Mouse (Mus musculus): ENCODE data around the gene Wipi2. TPM values are rescaled to one million over a fixed set of nuclear protein-coding genes. Genes with fewer than 3 reads are reported as not detected.

The Wipi2 gene
- polyA plus RNA-seq, 2 experiments: 20.5 to 28.3 TPM

DNA sequence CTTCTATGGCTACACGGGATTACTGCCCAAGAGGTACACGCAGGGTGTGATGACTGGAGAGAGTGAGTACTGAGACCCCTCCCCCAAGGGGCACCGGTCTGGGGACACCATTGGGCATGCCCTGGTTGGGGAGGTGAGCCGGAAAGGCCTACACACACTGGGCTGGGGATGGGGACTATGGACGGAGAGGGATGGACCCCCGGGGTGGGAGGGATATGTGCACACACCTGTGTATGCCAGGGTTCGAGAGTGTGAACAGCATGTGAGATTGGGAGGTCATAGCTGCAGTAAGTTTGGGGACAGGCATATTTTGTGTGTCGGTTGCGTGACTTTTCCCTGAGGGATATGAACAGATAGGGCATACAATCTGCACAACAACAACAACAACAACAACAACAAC is 87.6 kb downstream of the Wipi2 start:
- H3K4me3 ChIP-seq (ENCODE audit: insufficient read depth in 1 of 2, low read depth in 2 of 2, low read length in 2 of 2): no peak overlapping the region
- H3K27me3 ChIP-seq (ENCODE audit: control insufficient read depth, insufficient read depth, low read length): no peaks in the 10 kb centered on the region
- H3K27ac ChIP-seq: no peak overlapping the region
- no peaks in the 10 kb centered on the region for H3K36me3 ChIP-seq (replicated peaks; ENCODE audit: control insufficient read depth, insufficient read depth, low read depth)
- ATAC-seq (ENCODE audit: insufficient read depth) (no peak), DNase-seq (ENCODE audit: low read depth in 3 of 3, low spot score in 3 of 3) (no peak)
- 64% methylated on average over 9 of the region's 9 CpGs for WGBS (ENCODE audit: insufficient replicate concordance)
- H3K4me1 ChIP-seq (replicated peaks; ENCODE audit: control insufficient read depth in 2 of 2, insufficient read depth in 2 of 2, low read length in 1 of 2): no peaks in the 10 kb centered on the region
- no peak for TF ChIP-seq CTCF (IDR thresholded peaks at IDR 0.05; ENCODE audit: low read depth)
- TF ChIP-seq EP300 (IDR thresholded peaks at IDR 0.05; ENCODE audit: low read depth): no peak
- H3K4me2 ChIP-seq (ENCODE audit: low read depth): no peak overlapping the region
- H3K9ac ChIP-seq (replicated peaks): no peak overlapping the region
- H3K9me3 ChIP-seq (ENCODE audit: control insufficient read depth, low read length): no peaks in the 10 kb centered on the region

- Histone ChIP-seq H3K9ac (replicated peaks) (no peak overlapping the region), H3K27ac (no peak overlapping the region), H3K9me3 (ENCODE audit: control insufficient read depth, low read length) (no peaks in the 10 kb centered on the region), H3K4me3 (ENCODE audit: insufficient read depth in 1 of 2, low read depth in 2 of 2, low read length in 2 of 2) (no peak overlapping the region), H3K27me3 (ENCODE audit: control insufficient read depth, insufficient read depth, low read length) (no peaks in the 10 kb centered on the region), H3K4me1 (replicated peaks; ENCODE audit: control insufficient read depth in 2 of 2, insufficient read depth in 2 of 2, low read length in 1 of 2) (no peaks in the 10 kb centered on the region), H3K36me3 (replicated peaks; ENCODE audit: control insufficient read depth, insufficient read depth, low read depth) (no peaks in the 10 kb centered on the region), H3K4me2 (ENCODE audit: low read depth) (no peak overlapping the region)
- DNase-seq (ENCODE audit: low read depth in 3 of 3, low spot score in 3 of 3) (no peak), ATAC-seq (ENCODE audit: insufficient read depth) (no peak)
- WGBS (ENCODE audit: insufficient replicate concordance): 58% methylated on average over 6 of the region's 6 CpGs
- TF ChIP-seq EP300 (IDR thresholded peaks at IDR 0.05; ENCODE audit: low read depth): no peak
- no peak for TF ChIP-seq CTCF (IDR thresholded peaks at IDR 0.05; ENCODE audit: low read depth)
These were observed 88.6 kb downstream of the Wipi2 start for GRCm38 (mm10) chr5:142716056-142716455.

DNA sequence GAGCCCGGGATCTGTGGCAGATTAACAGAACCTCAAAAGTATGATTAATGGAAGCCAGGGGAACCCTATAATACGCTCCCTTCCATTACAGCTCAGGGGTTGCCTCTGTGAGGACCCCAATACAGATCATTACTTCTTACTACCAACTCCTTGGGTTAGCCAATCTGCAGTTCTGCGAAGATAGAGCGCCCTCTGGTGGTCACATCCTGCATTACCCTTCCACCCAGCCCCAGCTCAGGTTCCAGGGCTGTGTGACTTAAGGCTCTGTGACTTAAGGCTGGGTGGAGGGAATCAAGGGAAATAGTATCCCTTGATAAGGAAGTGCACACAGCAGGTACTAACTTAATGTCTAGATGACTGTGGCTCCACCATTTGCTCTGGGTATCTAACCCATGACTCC is 90.5 kb downstream of the Wipi2 start:
- DNase-seq (ENCODE audit: low read depth in 3 of 3, low spot score in 3 of 3): peak; percentile 32 to 41 (median 41)
- H3K27me3 ChIP-seq (ENCODE audit: control insufficient read depth, insufficient read depth, low read length): no peaks in the 10 kb centered on the region
- no peaks in the 10 kb centered on the region for H3K36me3 ChIP-seq (replicated peaks; ENCODE audit: control insufficient read depth, insufficient read depth, low read depth)
- H3K4me1 ChIP-seq (replicated peaks; ENCODE audit: control insufficient read depth in 2 of 2, insufficient read depth in 2 of 2, low read length in 1 of 2): no peaks in the 10 kb centered on the region
- ATAC-seq (ENCODE audit: insufficient read depth): no peak
- no peak overlapping the region for H3K9ac ChIP-seq (replicated peaks)
- TF ChIP-seq EP300 (IDR thresholded peaks at IDR 0.05; ENCODE audit: low read depth) (no peak), CTCF (IDR thresholded peaks at IDR 0.05; ENCODE audit: low read depth) (peak; percentile 96)
- 16% methylated on average over 4 of the region's 4 CpGs for WGBS (ENCODE audit: insufficient replicate concordance)
- H3K4me3 ChIP-seq (ENCODE audit: insufficient read depth in 1 of 2, low read depth in 2 of 2, low read length in 2 of 2): no peak overlapping the region
- H3K9me3 ChIP-seq (ENCODE audit: control insufficient read depth, low read length): no peaks in the 10 kb centered on the region
- no peak overlapping the region for H3K27ac ChIP-seq
- H3K4me2 ChIP-seq (ENCODE audit: low read depth): no peak overlapping the region

GRCm38 (mm10) chr5:142718486-142718885 is 91.0 kb downstream of the Wipi2 start:
- Histone ChIP-seq H3K9ac (replicated peaks) (no peak overlapping the region), H3K4me3 (ENCODE audit: insufficient read depth in 1 of 2, low read depth in 2 of 2, low read length in 2 of 2) (no peak overlapping the region), H3K4me2 (ENCODE audit: low read depth) (no peak overlapping the region), H3K9me3 (ENCODE audit: control insufficient read depth, low read length) (no peaks in the 10 kb centered on the region), H3K27me3 (ENCODE audit: control insufficient read depth, insufficient read depth, low read length) (no peaks in the 10 kb centered on the region), H3K27ac (no peak overlapping the region), H3K4me1 (replicated peaks; ENCODE audit: control insufficient read depth in 2 of 2, insufficient read depth in 2 of 2, low read length in 1 of 2) (no peaks in the 10 kb centered on the region), H3K36me3 (replicated peaks; ENCODE audit: control insufficient read depth, insufficient read depth, low read depth) (no peaks in the 10 kb centered on the region)
- 59% methylated on average over 25 of the region's 25 CpGs for WGBS (ENCODE audit: insufficient replicate concordance)
- TF ChIP-seq CTCF (IDR thresholded peaks at IDR 0.05; ENCODE audit: low read depth) (no peak), EP300 (IDR thresholded peaks at IDR 0.05; ENCODE audit: low read depth) (no peak)
- DNase-seq (ENCODE audit: low read depth in 3 of 3, low spot score in 3 of 3): no peak
- ATAC-seq (ENCODE audit: insufficient read depth): no peak

- no peak for DNase-seq (ENCODE audit: low read depth in 3 of 3, low spot score in 3 of 3)
- WGBS (ENCODE audit: insufficient replicate concordance): 70% methylated on average over 13 of the region's 13 CpGs
- H3K9me3 ChIP-seq (ENCODE audit: control insufficient read depth, low read length): no peaks in the 10 kb centered on the region
These were observed 92.4 kb downstream of the Wipi2 start for GRCm38 (mm10) chr5:142719897-142720296.

More at GRCm38 (mm10) chr5:142719897-142720296, 92.4 kb downstream of the Wipi2 start:
- H3K4me1 ChIP-seq (replicated peaks; ENCODE audit: control insufficient read depth in 2 of 2, insufficient read depth in 2 of 2, low read length in 1 of 2): no peaks in the 10 kb centered on the region
- H3K27me3 ChIP-seq (ENCODE audit: control insufficient read depth, insufficient read depth, low read length): no peaks in the 10 kb centered on the region
- no peak for ATAC-seq (ENCODE audit: insufficient read depth)
- no peak for TF ChIP-seq EP300 (IDR thresholded peaks at IDR 0.05; ENCODE audit: low read depth)
- no peak for TF ChIP-seq CTCF (IDR thresholded peaks at IDR 0.05; ENCODE audit: low read depth)
- H3K27ac ChIP-seq: no peak overlapping the region
- no peak overlapping the region for H3K4me3 ChIP-seq (ENCODE audit: insufficient read depth in 1 of 2, low read depth in 2 of 2, low read length in 2 of 2)
- no peak overlapping the region for H3K4me2 ChIP-seq (ENCODE audit: low read depth)
- H3K9ac ChIP-seq (replicated peaks): no peak overlapping the region
- H3K36me3 ChIP-seq (replicated peaks; ENCODE audit: control insufficient read depth, insufficient read depth, low read depth): no peaks in the 10 kb centered on the region

Other genes with a start within 250 kb of the Wipi2 start
- gene Foxk1, start 226.2 kb upstream of the Wipi2 start, polyA plus RNA-seq (2012; rRNA removed): 2.4 TPM in 2 replicates
- 1.1 and 1.8 TPM in 2 replicates for gene Foxk1, start 226.2 kb upstream of the Wipi2 start, polyA plus RNA-seq (2014; fragmentation: Nextera tagmentation; extraction: Ambion mirVana)
- gene Ap5z1, start 163.8 kb upstream of the Wipi2 start, polyA plus RNA-seq (2012; rRNA removed): 5.8 and 6.8 TPM in 2 replicates
- gene Ap5z1, start 163.8 kb upstream of the Wipi2 start, polyA plus RNA-seq (2014; fragmentation: Nextera tagmentation; extraction: Ambion mirVana): 3.1 and 3.5 TPM in 2 replicates
- not detected in 2 replicates for gene Papolb, start 97.6 kb upstream of the Wipi2 start, polyA plus RNA-seq (2012; rRNA removed)
- gene Papolb, start 97.6 kb upstream of the Wipi2 start, polyA plus RNA-seq (2014; fragmentation: Nextera tagmentation; extraction: Ambion mirVana): not detected in 2 replicates
- 0.03 and 0.09 TPM in 2 replicates for gene Radil, start 76.6 kb upstream of the Wipi2 start, polyA plus RNA-seq (2012; rRNA removed)
- 0.05 and 0.08 TPM in 2 replicates for gene Radil, start 76.6 kb upstream of the Wipi2 start, polyA plus RNA-seq (2014; fragmentation: Nextera tagmentation; extraction: Ambion mirVana)
- gene Mmd2, start 18.9 kb upstream of the Wipi2 start, polyA plus RNA-seq (2012; rRNA removed): 6.0 and 6.7 TPM in 2 replicates
- 15.5 and 16.9 TPM in 2 replicates for gene Mmd2, start 18.9 kb upstream of the Wipi2 start, polyA plus RNA-seq (2014; fragmentation: Nextera tagmentation; extraction: Ambion mirVana)
- gene Slc29a4, start 64.8 kb downstream of the Wipi2 start, polyA plus RNA-seq (2012; rRNA removed): 0.04 and 0.21 TPM in 2 replicates
- gene Slc29a4, start 64.8 kb downstream of the Wipi2 start, polyA plus RNA-seq (2014; fragmentation: Nextera tagmentation; extraction: Ambion mirVana): 0.04 and 0.24 TPM in 2 replicates
- 2.3 and 2.8 TPM in 2 replicates for gene Tnrc18, start 190.0 kb downstream of the Wipi2 start, polyA plus RNA-seq (2012; rRNA removed)
- gene Tnrc18, start 190.0 kb downstream of the Wipi2 start, polyA plus RNA-seq (2014; fragmentation: Nextera tagmentation; extraction: Ambion mirVana): 2.9 and 3.4 TPM in 2 replicates